Mouse (Mus musculus): Measurements from ENCODE around the gene Nlrp3. TPM values are rescaled to one million over a fixed set of nuclear protein-coding genes. Genes with fewer than 3 reads are reported as not detected.

Gene Nlrp3
- polyA plus RNA-seq, 1 experiment from 2014 or later: 0.04 TPM

DNA sequence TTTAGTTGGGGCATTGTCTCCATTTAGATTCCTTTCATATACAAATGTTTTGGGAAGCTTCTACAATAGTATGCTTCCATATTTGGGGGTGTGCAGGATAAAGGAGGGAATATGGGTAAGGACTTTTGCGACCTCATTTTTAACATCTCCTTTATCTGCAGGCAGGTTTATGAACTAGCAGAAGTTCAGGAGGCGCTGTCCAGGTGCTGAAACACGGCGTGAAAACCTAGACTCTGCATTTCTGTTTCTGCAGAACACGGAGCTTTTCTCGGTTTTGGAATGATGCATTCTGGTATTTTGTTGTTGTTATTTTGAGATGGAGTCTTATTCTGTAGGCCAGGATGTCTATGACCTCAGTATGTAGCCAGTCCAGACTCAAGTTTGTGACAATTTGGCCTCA lies 43.2 kb downstream of the Nlrp3 start:
- WGBS: 37% methylated on average over 6 of the region's 6 CpGs
- H3K4me3 ChIP-seq: no peak overlapping the region
- H3K4me1 ChIP-seq (replicated peaks): no peaks in the 10 kb centered on the region
- ATAC-seq (ENCODE audit: low read depth): no peak
- no peak overlapping the region for H3K9ac ChIP-seq
- H3K27me3 ChIP-seq: no peaks in the 10 kb centered on the region
- H3K36me3 ChIP-seq: no peaks in the 10 kb centered on the region
- no peak overlapping the region for H3K4me2 ChIP-seq
- H3K27ac ChIP-seq (replicated peaks): no peak overlapping the region
- H3K9me3 ChIP-seq: no peaks in the 10 kb centered on the region

DNA sequence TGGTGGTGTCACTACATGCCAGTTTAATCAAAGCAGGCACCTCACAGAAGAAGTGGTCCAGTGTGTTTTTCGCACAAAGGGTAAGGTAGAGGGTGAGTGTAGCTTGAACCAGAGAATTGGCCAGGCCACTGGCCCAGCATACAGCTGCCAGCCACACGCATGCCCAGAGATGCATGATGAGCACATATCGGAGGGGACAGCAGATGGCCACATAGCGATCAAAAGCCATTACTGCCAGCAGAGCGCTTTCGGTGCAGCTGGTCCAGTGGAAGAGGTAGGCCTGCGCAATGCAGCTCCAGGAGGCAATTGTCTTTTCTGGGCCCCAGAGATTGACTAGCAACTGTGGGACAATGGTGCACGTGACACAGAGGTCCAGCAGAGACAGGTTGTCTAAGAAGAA lies 48.1 kb downstream of the Nlrp3 start:
- no peak for ATAC-seq (ENCODE audit: low read depth)
- Histone ChIP-seq H3K9ac (no peak overlapping the region), H3K36me3 (no peaks in the 10 kb centered on the region), H3K27ac (replicated peaks) (no peak overlapping the region), H3K4me1 (replicated peaks) (no peaks in the 10 kb centered on the region), H3K9me3 (no peaks in the 10 kb centered on the region), H3K4me3 (no peak overlapping the region), H3K27me3 (no peaks in the 10 kb centered on the region), H3K4me2 (no peak overlapping the region)
- 81% methylated on average over 8 of the region's 8 CpGs for WGBS

DNA sequence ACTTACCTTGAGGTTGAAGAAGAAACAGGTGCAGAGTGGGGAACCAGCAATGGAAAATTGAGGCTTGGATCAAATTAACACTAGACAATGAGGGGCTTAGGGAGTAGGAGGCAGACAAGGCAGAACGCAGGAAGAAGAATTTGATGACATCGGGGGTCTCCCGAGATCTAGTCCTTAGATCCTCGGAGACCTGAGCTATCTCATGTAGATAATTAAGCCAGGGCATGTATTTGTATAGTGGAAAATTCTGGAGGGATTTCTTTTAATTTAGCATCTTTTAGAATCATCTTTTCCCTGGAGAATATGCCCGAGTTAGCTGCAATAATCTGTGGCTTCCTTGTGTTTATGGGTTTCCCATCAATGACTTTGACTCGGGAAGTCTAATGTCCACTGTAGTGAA lies 51.8 kb downstream of the Nlrp3 start, which contains the start of gene Olfr223:
Gene Olfr223 (minus strand): TSS at position 101 of the 400 bp plus-strand sequence.
- Histone ChIP-seq H3K27me3 (no peaks in the 10 kb centered on the region), H3K36me3 (no peaks in the 10 kb centered on the region), H3K9ac (no peak within 1 kb of the TSS), H3K4me1 (replicated peaks) (no peaks in the 10 kb centered on the region), H3K27ac (replicated peaks) (no peak within 1 kb of the TSS), H3K4me3 (no peak within 1 kb of the TSS), H3K4me2 (no peak within 1 kb of the TSS), H3K9me3 (no peaks in the 10 kb centered on the region)
- no peak for ATAC-seq (ENCODE audit: low read depth)
- 81% methylated on average over 6 of the region's 6 CpGs for WGBS

DNA sequence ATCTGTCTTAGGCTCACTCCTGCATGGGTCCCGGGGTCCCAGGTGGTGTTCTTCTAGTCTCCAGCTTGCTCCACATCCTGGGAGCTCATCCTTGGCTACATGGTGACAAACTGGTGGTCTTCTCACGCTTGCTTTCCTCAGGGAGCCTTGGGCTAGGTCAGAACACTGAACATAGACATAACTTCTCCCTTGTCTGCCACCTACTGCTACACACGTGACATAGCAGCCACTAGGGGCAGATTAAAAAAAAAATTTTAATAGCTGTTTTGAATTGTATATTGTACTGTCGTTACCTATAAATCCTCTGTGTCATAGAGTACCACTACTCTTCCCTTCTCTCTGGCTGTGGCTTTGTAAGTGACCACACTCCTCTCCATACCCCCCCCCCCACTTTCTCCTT lies 54.7 kb downstream of the Nlrp3 start:
- Histone ChIP-seq H3K27ac (replicated peaks) (no peak overlapping the region), H3K4me3 (no peak overlapping the region), H3K4me2 (no peak overlapping the region), H3K27me3 (no peaks in the 10 kb centered on the region), H3K4me1 (replicated peaks) (no peaks in the 10 kb centered on the region), H3K9me3 (no peaks in the 10 kb centered on the region), H3K9ac (no peak overlapping the region), H3K36me3 (no peaks in the 10 kb centered on the region)
- no peak for ATAC-seq (ENCODE audit: low read depth)
- 57% methylated on average over 4 of the region's 4 CpGs for WGBS

DNA sequence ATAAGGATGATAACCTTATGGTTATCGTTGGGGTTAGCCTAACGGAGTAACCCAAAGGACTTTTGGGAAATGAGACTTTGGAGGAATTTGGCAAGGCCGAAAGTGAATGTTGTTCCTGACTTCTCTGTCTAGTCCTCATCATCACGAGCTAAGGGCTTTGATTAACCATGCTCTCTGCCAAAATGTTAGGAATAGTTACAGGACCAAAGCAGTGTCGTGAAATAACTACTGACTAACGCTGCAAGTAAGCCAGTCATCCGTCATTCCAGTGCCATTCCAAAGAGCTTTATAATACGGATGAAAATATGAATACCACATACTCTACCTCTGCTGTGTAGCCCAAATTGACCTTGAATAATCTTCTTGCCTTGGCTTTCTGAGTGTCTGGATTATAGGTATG lies 55.6 kb downstream of the Nlrp3 start:
- ATAC-seq (ENCODE audit: low read depth): no peak
- Histone ChIP-seq H3K27me3 (no peaks in the 10 kb centered on the region), H3K9ac (no peak overlapping the region), H3K9me3 (no peaks in the 10 kb centered on the region), H3K4me3 (no peak overlapping the region), H3K36me3 (no peaks in the 10 kb centered on the region), H3K4me1 (replicated peaks) (no peaks in the 10 kb centered on the region), H3K4me2 (no peak overlapping the region), H3K27ac (replicated peaks) (no peak overlapping the region)
- WGBS: 92% methylated on average over 8 of the region's 8 CpGs

DNA sequence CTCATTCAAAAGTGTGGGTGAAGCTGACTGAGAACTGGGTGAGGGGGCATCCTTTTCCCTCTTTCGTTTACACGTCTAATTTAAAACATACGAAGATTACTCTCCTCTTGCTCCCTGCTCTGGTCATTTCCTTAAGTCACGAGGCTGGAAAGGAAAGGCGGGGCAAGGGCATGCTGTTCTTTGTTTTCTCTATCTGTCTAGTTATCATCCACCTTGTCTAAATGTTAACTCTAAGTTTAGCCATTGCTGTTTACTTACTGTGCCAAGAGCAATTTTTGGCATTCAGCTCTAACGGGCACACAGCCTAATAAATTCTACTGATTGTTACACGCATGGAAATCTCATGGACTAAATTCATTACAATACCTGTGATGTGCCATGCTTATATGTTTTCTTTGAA lies 57.8 kb downstream of the Nlrp3 start:
- H3K9me3 ChIP-seq: no peaks in the 10 kb centered on the region
- no peak overlapping the region for H3K27ac ChIP-seq (replicated peaks)
- no peak overlapping the region for H3K9ac ChIP-seq
- no peak overlapping the region for H3K4me2 ChIP-seq
- H3K27me3 ChIP-seq: no peaks in the 10 kb centered on the region
- no peak for ATAC-seq (ENCODE audit: low read depth)
- H3K36me3 ChIP-seq: no peaks in the 10 kb centered on the region
- no peaks in the 10 kb centered on the region for H3K4me1 ChIP-seq (replicated peaks)
- H3K4me3 ChIP-seq: no peak overlapping the region
- WGBS: 82% methylated on average over 7 of the region's 7 CpGs

DNA sequence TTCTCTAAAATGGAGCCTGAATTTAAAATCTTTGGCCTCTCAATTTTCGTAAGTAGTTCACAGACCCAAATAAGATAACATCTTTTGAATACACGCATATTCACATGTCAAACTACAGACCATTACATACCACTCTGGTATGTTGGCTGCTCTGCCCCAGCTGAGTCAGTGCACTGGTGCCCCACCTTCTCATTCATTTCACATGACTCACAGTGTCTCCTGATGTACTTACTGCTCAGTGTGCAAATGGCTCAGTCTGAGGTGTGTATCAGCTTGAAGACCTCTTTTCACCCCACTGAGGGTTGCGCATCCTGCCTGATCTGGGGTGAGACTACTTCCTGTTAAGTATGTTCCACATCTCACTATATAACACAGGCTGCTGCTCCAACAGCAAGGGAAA lies 59.5 kb downstream of the Nlrp3 start:
- ATAC-seq (ENCODE audit: low read depth): no peak
- WGBS: 93% methylated on average over 3 of the region's 3 CpGs
- no peaks in the 10 kb centered on the region for H3K36me3 ChIP-seq

DNA sequence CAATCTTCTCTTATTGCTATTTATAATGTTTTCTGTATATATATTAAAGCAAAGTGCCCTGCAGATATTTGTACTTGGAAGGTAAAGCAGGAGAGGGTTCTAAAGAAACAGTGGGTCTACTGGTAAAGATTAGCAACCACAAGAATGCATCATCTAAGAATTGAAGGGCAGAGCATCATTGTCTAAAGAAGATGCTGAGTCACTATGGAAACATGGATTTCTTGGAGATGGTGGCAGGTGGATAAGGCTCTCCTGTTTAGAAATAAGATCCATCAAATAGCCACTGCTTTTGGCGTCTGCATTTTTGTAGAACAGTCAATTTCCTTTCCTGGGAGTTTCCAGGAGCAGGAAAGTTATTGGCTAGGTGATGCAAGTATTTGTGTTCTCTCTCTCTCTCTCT lies 60.9 kb downstream of the Nlrp3 start:
- 74% methylated on average over 1 of the region's 1 CpGs for WGBS
- Histone ChIP-seq H3K9me3 (no peaks in the 10 kb centered on the region), H3K27ac (replicated peaks) (no peak overlapping the region), H3K36me3 (no peaks in the 10 kb centered on the region), H3K4me1 (replicated peaks) (no peaks in the 10 kb centered on the region), H3K4me2 (no peak overlapping the region), H3K27me3 (no peaks in the 10 kb centered on the region), H3K4me3 (no peak overlapping the region), H3K9ac (no peak overlapping the region)
- ATAC-seq (ENCODE audit: low read depth): no peak

More for the DNA sequence above, 59.5 kb downstream of the Nlrp3 start:
- H3K4me3 ChIP-seq: no peak overlapping the region
- H3K9me3 ChIP-seq: no peaks in the 10 kb centered on the region
- no peaks in the 10 kb centered on the region for H3K4me1 ChIP-seq (replicated peaks)
- no peaks in the 10 kb centered on the region for H3K27me3 ChIP-seq
- no peak overlapping the region for H3K27ac ChIP-seq (replicated peaks)
- no peak overlapping the region for H3K9ac ChIP-seq
- H3K4me2 ChIP-seq: no peak overlapping the region

DNA sequence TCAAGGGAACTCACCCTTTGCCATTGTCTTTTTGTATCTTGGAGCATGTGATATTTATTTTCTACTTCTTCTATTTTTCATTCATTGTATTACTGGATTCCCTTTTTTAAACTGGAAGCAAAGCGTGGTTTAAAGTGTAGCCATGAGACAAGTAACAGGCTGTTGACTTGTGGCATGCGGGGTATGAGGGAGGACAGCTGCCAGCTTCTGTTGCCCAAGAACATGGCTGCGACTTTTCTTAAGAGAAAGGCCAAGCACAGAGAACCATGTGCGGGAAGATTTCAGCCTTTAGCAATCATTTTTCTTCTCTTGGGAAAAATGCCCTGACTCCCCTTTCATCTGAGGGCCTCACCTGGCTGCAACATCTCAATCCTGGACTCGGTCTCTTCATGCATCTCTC lies 70.3 kb downstream of the Nlrp3 start:
- Histone ChIP-seq H3K27me3 (no peaks in the 10 kb centered on the region), H3K27ac (replicated peaks) (no peak overlapping the region), H3K4me3 (no peak overlapping the region), H3K4me2 (no peak overlapping the region), H3K4me1 (replicated peaks) (no peaks in the 10 kb centered on the region), H3K36me3 (no peaks in the 10 kb centered on the region), H3K9me3 (no peaks in the 10 kb centered on the region), H3K9ac (no peak overlapping the region)
- WGBS: 89% methylated on average over 5 of the region's 5 CpGs
- ATAC-seq (ENCODE audit: low read depth): no peak

DNA sequence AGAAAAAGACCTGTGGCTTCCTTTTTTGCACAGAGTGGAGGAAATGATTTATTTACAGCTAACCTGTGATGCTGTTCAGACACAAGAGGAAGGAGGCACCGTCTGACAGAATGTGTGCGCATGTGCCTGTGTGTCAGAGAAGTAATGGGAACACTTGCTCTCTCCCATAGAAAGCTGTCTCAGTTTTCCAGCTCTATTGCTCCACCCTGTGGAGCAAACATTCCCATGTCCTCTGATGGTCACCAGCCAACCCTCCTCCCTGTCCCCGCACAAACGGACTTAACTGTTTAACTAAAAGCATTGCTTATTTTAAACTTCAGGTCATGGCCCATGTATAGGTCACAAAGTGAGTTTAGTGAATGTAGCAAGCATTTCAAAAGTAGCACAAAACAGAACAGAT lies 72.8 kb downstream of the Nlrp3 start:
- Histone ChIP-seq H3K9ac (no peak overlapping the region), H3K4me1 (replicated peaks) (no peaks in the 10 kb centered on the region), H3K27me3 (no peaks in the 10 kb centered on the region), H3K27ac (replicated peaks) (no peak overlapping the region), H3K9me3 (no peaks in the 10 kb centered on the region), H3K4me3 (no peak overlapping the region), H3K36me3 (no peaks in the 10 kb centered on the region), H3K4me2 (no peak overlapping the region)
- WGBS: 57% methylated on average over 4 of the region's 4 CpGs
- no peak for ATAC-seq (ENCODE audit: low read depth)

Other genes starting within 250 kb of the Nlrp3 start
- gene Wnt9a, start 234.6 kb upstream of the Nlrp3 start, polyA plus RNA-seq (2015; fragmentation: Nextera tagmentation; extraction: Ambion mirVana): 3.6 and 3.8 TPM in 2 replicates
- gene Prss38, start 165.9 kb upstream of the Nlrp3 start, polyA plus RNA-seq (2015; fragmentation: Nextera tagmentation; extraction: Ambion mirVana): not detected in 2 replicates
- 15.0 and 15.2 TPM in 2 replicates for gene Jmjd4, start 91.5 kb upstream of the Nlrp3 start, polyA plus RNA-seq (2015; fragmentation: Nextera tagmentation; extraction: Ambion mirVana)
- gene Snap47, start 90.4 kb upstream of the Nlrp3 start, polyA plus RNA-seq (2015; fragmentation: Nextera tagmentation; extraction: Ambion mirVana): 471 and 491 TPM in 2 replicates
- 12.2 TPM in 2 replicates for gene Zfp867, start 69.1 kb upstream of the Nlrp3 start, polyA plus RNA-seq (2015; fragmentation: Nextera tagmentation; extraction: Ambion mirVana)
- gene Zkscan17, start 14.8 kb upstream of the Nlrp3 start, polyA plus RNA-seq (2015; fragmentation: Nextera tagmentation; extraction: Ambion mirVana): 13.6 and 14.1 TPM in 2 replicates
- not detected in 2 replicates for gene Olfr222, start 34.7 kb downstream of the Nlrp3 start, polyA plus RNA-seq (2015; fragmentation: Nextera tagmentation; extraction: Ambion mirVana)
- gene Olfr223, start 51.7 kb downstream of the Nlrp3 start, polyA plus RNA-seq (2015; fragmentation: Nextera tagmentation; extraction: Ambion mirVana): not detected in 2 replicates
- 58.2 and 73.5 TPM in 2 replicates for gene Mprip, start 119.7 kb downstream of the Nlrp3 start, polyA plus RNA-seq (2015; fragmentation: Nextera tagmentation; extraction: Ambion mirVana)
- 3.4 and 4.1 TPM in 2 replicates for gene Pld6, start 246.1 kb downstream of the Nlrp3 start, polyA plus RNA-seq (2015; fragmentation: Nextera tagmentation; extraction: Ambion mirVana)

All from neural tube, embryonic 13.5 days (tissue).